Mouse (Mus musculus) megakaryocyte-erythroid progenitor cell, adult 5-6 weeks (primary cell): ENCODE data around the gene Gm43191. TPM values are rescaled to one million over a fixed set of nuclear protein-coding genes. Genes with fewer than 3 reads are reported as not detected.

Experiments
- total RNA-seq, 2 experiments: library from RNA; stranded (forward) in 1 of 2; stranded (reverse) in 1 of 2; fragments of 200-1000, 215-1000 nt in 1 of 2; fragments of >200 nt in 1 of 2; fragmentation: Nextera tagmentation in 1 of 2; gene quantifications; 2 replicates each; pipeline ENCODE4 v1.2.3; 2014 to 2017

The Gm43191 gene
- total RNA-seq, 2 experiments from 2014 or later, result not detected

Other genes with a start within 250 kb of the Gm43191 start
- gene Rtca, start 173.1 kb downstream of the Gm43191 start, total RNA-seq (2014; fragmentation: Nextera tagmentation), result 42.4 and 60.1 TPM in 2 replicates
- 44.6 and 45.9 TPM in 2 replicates for gene Rtca, start 173.1 kb downstream of the Gm43191 start, total RNA-seq (2017)
- 3.8 and 6.4 TPM in 2 replicates for gene Dbt, start 168.2 kb downstream of the Gm43191 start, total RNA-seq (2014; fragmentation: Nextera tagmentation)
- gene Dbt, start 168.2 kb downstream of the Gm43191 start, total RNA-seq (2017), result 10.5 and 15.7 TPM in 2 replicates
- gene Lrrc39, start 118.3 kb downstream of the Gm43191 start, total RNA-seq (2014; fragmentation: Nextera tagmentation), result 0.37 TPM in 1 of 2 replicates, not detected in the other
- 0.23 and 0.61 TPM in 2 replicates for gene Lrrc39, start 118.3 kb downstream of the Gm43191 start, total RNA-seq (2017)
- 20.1 and 23.1 TPM in 2 replicates for gene Sass6, start 86.3 kb downstream of the Gm43191 start, total RNA-seq (2014; fragmentation: Nextera tagmentation)
- 38.0 and 65.1 TPM in 2 replicates for gene Sass6, start 86.3 kb downstream of the Gm43191 start, total RNA-seq (2017)
- 39.6 and 46.7 TPM in 2 replicates for gene Trmt13, start 66.7 kb downstream of the Gm43191 start, total RNA-seq (2014; fragmentation: Nextera tagmentation)
- gene Trmt13, start 66.7 kb downstream of the Gm43191 start, total RNA-seq (2017), result 26.6 and 34.2 TPM in 2 replicates
- gene Mfsd14a, start 18.6 kb downstream of the Gm43191 start, total RNA-seq (2014; fragmentation: Nextera tagmentation), result 50.7 and 53.6 TPM in 2 replicates
- gene Mfsd14a, start 18.6 kb downstream of the Gm43191 start, total RNA-seq (2017), result 83.2 and 95.4 TPM in 2 replicates
- 25.2 and 29.4 TPM in 2 replicates for gene Slc35a3, start 31.6 kb upstream of the Gm43191 start, total RNA-seq (2014; fragmentation: Nextera tagmentation)
- 42.7 and 67.3 TPM in 2 replicates for gene Slc35a3, start 31.6 kb upstream of the Gm43191 start, total RNA-seq (2017)
- gene Agl, start 126.9 kb upstream of the Gm43191 start, total RNA-seq (2014; fragmentation: Nextera tagmentation), result 11.3 and 13.3 TPM in 2 replicates
- gene Agl, start 126.9 kb upstream of the Gm43191 start, total RNA-seq (2017), result 6.2 and 7.8 TPM in 2 replicates
- gene Frrs1, start 178.2 kb upstream of the Gm43191 start, total RNA-seq (2014; fragmentation: Nextera tagmentation), result 59.9 and 65.4 TPM in 2 replicates
- gene Frrs1, start 178.2 kb upstream of the Gm43191 start, total RNA-seq (2017), result 29.3 and 37.6 TPM in 2 replicates